Mouse (Mus musculus): Measurements from ENCODE around the gene Olfr1025-ps1.

The Olfr1025-ps1 gene

DNA sequence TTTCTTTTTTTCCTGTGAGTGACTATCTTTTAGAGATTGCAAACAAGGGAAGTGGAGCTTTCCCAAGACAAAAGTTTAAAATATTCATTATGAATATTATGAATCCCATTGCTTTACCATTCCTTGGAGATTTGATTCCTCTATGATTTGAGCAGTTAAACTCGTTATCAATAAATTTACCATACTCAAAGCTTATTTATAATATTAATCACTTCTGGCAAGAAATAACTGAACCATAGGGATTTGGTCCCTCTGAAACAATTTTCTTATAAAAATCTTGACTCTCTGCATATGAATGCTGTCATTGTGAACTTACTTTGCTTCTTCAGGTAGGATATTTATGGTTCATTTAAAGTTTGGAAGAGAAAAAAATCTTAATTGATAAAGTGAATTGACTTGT, at the start of gene Olfr1025-ps1:
Gene Olfr1025-ps1 (plus strand): TSS at position 301 of the 400 bp plus-strand sequence.
- no peak for DNase-seq (ENCODE audit: low spot score)

DNA sequence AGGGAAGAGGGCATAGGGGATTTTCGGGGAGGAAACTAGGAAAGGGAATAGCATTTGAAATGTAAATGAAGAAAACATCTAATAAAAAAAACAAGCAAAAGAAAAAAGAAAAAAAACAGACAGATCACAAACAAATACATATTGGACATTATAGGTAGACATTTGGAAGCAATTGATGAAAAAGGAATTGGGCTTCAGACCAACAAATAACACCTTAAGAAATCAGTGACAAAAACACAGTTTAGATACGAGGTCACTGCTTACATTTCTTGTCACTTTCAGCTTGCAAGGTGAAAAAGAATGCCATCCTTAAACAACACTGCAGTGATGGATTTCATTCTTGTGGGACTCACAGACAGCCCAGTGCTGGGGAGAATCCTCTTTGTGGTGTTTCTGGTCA, 46.7 kb upstream of the Olfr1025-ps1 start, which contains the start of gene Olfr1022:
Gene Olfr1022 (plus strand): TSS at position 301 of the 400 bp plus-strand sequence.
- DNase-seq (ENCODE audit: low spot score) = no peak

DNA sequence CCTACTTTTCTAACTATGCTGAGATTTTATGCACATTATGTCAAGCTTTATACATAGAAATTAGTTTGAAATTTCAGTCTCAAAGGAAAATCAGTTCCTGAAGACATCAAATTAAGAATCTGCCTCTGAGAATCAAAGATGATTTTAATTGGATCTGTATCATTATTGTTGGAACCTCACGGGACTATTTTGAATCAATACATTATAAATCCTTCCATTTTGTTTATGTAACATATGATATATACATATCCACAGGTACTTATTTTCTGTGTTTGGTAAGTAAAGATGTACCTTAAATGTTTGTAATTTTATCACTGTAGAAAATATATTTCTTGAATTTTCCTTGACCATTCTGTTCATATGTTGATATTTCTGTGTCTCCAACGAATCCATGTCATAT, 29.7 kb upstream of the Olfr1025-ps1 start, which contains the start of gene Olfr1023:
Gene Olfr1023 (plus strand): TSS at position 301 of the 400 bp plus-strand sequence.
- no peak for DNase-seq (ENCODE audit: low spot score)

DNA sequence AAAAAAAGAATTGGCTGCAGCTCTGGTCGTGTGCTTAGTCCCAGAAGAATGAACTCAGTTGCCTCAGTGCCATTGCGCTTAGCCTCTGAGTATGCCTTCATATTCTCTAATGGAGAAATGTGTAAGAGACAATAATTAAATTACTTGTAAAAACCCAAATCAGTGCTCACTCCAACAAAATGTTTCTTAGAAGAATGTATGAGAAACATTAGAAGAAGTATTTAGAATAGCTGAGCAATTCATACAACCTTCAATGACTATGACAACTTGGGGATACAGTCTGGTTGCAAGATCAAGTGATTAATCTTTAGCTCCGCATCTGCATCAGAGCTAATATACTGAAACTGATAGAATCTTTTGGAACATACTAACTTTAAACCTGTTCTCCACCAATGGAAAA, 10.0 kb upstream of the Olfr1025-ps1 start, which contains the start of gene Olfr1024:
Gene Olfr1024 (minus strand): TSS at position 101 of the 400 bp plus-strand sequence.
- DNase-seq (ENCODE audit: low spot score) = no peak

DNA sequence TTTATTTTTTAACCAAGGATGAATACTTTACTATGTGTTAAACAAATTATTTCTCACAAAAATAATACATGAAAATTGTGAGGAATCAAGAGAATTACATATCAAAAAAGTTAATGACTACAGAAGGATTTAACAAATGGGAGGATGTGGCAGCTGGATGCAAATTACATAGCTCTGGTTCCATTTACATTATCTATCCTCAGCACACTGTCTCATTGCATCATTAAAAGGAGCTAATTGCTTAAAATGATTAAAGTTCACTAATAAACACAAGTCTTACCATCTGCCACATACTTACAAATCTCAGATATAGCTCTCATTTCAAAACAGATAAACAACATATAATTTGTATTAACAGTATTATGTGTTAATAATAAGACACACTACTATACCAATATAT, 1.8 kb upstream of the Olfr1025-ps1 start:
- DNase-seq (ENCODE audit: low spot score) = no peak

DNA sequence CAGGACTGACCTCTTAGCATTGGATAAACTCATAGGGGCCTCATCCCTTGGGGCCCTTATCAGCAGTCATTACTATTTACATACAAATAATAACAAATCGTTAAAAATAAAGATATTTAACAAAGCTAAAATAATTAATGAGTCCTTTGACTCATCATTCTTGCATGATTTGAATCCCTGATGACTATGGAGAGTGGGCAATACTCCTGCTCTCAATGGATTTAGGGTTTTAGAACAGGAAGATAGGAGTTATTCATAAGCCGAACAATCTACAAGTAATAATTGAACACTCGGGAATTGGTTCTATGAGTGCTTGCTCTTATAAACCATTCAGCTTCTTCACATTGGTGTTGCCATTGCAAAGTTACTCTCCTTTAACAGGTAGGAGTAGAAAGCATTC, 6.3 kb downstream of the Olfr1025-ps1 start, which contains the start of gene Olfr1026:
Gene Olfr1026 (plus strand): TSS at position 301 of the 400 bp plus-strand sequence.
- DNase-seq (ENCODE audit: low spot score) = no peak

DNA sequence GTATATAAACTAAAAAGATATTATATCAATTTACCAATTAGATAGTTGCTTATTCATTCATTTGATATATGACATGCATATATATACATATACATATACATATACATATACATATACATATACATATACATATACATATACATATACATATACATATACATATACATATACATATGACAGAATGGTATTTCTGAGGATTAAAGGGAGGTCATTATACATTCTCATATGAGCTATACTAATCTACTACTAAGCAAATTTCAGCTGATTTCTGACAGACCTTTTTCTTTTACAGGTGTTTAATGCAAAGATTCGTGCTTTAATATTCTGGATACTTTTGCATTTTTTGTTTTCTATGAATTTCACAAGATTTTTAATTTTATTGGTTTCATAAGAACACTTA, 35.1 kb downstream of the Olfr1025-ps1 start, which contains the start of gene Olfr1028:
Gene Olfr1028 (plus strand): TSS at position 301 of the 400 bp plus-strand sequence.
- DNase-seq (ENCODE audit: low spot score) = no peak
